Mouse (Mus musculus) liver, embryonic 14.5 days (tissue): ENCODE data around the gene Aco1.

Experiments
- CTCF ChIP-seq: IDR thresholded peaks from 2 replicates; pipeline ENCODE4 v1.5.1; 2016; ENCODE audit warnings: antibody characterized with exemption, low read depth, control low read depth
- EP300 ChIP-seq: IDR thresholded peaks from 2 replicates; pipeline ENCODE4 v1.6.1; 2016; ENCODE audit warnings: antibody characterized with exemption, low read depth

DNA sequence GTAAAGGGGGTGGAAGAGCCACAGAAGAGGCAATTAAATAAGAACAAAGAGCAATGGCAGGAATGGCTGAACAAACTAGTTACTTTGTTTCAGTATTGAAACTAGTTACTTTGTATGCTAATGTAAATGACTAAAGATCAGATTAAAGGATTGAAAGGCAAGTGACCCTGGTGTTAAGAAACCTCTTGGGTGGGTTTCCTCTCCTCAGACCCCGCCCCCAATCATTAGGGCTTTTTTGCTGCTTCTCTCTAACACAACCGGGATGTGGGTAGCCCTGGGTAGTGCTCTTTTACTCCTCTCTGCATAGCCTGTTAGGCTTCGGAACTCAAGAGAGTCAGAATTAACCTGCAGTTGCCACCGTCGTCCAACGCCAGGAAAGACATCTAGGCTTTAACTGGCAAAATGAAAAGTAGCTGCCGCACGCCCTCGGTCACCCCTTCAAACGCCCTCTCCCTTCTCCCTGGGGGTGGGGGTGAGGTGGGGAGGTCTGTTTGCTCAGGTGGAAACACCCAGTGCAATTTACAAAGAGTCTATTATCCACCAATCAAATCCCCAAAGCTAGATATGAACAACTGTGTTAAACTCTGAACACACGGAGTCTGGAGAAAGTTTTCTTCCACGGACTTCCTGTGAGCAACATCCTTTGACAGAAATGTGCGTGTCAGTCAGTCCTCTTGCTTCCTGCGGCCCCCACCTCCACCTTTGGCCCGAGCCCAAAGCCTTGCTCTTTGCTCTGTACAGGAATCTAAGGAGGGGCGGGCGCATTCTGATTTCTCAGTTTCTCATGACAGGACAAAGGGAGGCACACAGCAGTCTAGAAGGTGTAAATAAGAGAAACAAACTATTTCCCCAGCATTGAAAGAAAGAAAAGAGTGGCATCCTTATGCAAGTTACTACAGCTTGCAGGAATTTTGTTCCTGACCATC lies 95.9 kb downstream of the Aco1 start:
- TF ChIP-seq EP300 (no peak), CTCF (no peak)
